ENCODE assay signal across 16 mouse cellular contexts in the genomic region with DNA sequence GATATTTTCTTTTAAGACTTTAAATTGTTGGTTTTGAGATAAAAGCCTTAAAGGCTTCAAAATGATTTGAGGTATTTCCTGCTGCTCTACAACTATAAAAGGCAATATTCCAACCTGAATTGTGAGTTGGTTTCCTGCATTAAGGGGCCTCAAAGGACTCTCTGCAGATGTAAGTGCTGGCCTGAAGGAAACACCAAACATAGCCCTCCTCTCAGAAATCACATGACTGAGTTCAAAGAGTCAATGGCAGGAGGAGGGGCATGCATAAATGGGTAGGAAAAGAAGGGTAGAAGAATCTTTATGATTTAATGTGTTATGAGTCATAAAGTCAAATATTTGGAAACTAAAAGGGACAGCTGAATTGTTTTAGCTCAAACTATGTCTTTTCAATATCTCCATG.
"Had no signal": no experiment of that assay in that cellular context is flagged by ENCODE, and none has a peak within 500 bp of the region (broad histone marks: within the 10 kb centered on the region; RNA-seq: fewer than 3 reads in every experiment).

No protein-coding gene starts in this region.

- H3K27ac ChIP-seq: liver, embryonic 14.5 days; lung, embryonic 15.5 days; midbrain, embryonic 10.5 days; midbrain, embryonic 12.5 days; neural tube, embryonic 12.5 days; stomach, embryonic 15.5 days; stomach, postnatal 0 days had no signal

- H3K4me2 ChIP-seq: lung, embryonic 15.5 days; midbrain, embryonic 12.5 days; neural tube, embryonic 12.5 days; stomach, embryonic 15.5 days had no signal

- ATAC-seq: midbrain, embryonic 16.5 days had no signal

- H3K36me3 ChIP-seq: lung, embryonic 15.5 days; midbrain, embryonic 10.5 days; midbrain, embryonic 12.5 days; neural tube, embryonic 12.5 days; stomach, embryonic 15.5 days had no signal

- H3K4me1 ChIP-seq: lung, embryonic 15.5 days; midbrain, embryonic 10.5 days; midbrain, embryonic 12.5 days; neural tube, embryonic 12.5 days; stomach, embryonic 15.5 days had no signal

- H3K9me3 ChIP-seq: lung, embryonic 15.5 days; midbrain, embryonic 10.5 days; midbrain, embryonic 12.5 days; neural tube, embryonic 12.5 days; stomach, embryonic 15.5 days had no signal

- H3K27me3 ChIP-seq: lung, embryonic 15.5 days; midbrain, embryonic 12.5 days; neural tube, embryonic 12.5 days; stomach, embryonic 15.5 days had no signal

- DNase-seq: lung, adult 2 months; lung, postnatal 14 days; lung, postnatal 4 days; midbrain, embryonic 14.5 days; right cerebral cortex, postnatal 14 days; thymus, adult 2 months; thymus, postnatal 25 days; thymus, postnatal 4 days had no signal

- H3K9ac ChIP-seq: liver, embryonic 14.5 days; lung, embryonic 15.5 days; midbrain, embryonic 12.5 days; neural tube, embryonic 12.5 days; stomach, embryonic 15.5 days had no signal

- H3K4me3 ChIP-seq: lung, embryonic 15.5 days; midbrain, embryonic 10.5 days; midbrain, embryonic 12.5 days; neural tube, embryonic 12.5 days; stomach, embryonic 15.5 days had no signal
